Comparison of ENCODE assay signal across 9 mouse cellular contexts in genomic region chr7:123108058-123109055, GRCm38 (mm10). TPM values are rescaled to one million over a fixed set of nuclear protein-coding genes. Genes with fewer than 3 reads are reported as not detected.
DNase-seq lines count a peak whose midpoint lies in the region; ATAC-seq lines count a peak whose summit lies in the region.
"Had no signal": no experiment of that assay in that cellular context is flagged by ENCODE, and none has a peak within 500 bp of the region (broad histone marks: within the 10 kb centered on the region; RNA-seq: fewer than 3 reads in every experiment).

No protein-coding gene starts in this region.

- H3K4me1 ChIP-seq in forebrain, embryonic 16.5 days (replicated peaks; ENCODE audit: control insufficient read depth, insufficient read depth, low read length), result peaks cover 3% of the 10 kb centered on the region; the same call in 1 of the 2 replicates
- H3K4me1 ChIP-seq in forebrain, embryonic 13.5 days, result peaks cover 12% of the 10 kb centered on the region; the same call in 1 of the 2 replicates
- peaks cover 22% of the 10 kb centered on the region for H3K4me1 ChIP-seq in midbrain, embryonic 10.5 days
- H3K4me1 ChIP-seq in midbrain, embryonic 13.5 days (replicated peaks), result peaks cover 5% of the 10 kb centered on the region; the same call in 1 of the 2 replicates
- peaks cover 15% of the 10 kb centered on the region for H3K4me1 ChIP-seq in intestine, embryonic 15.5 days (replicated peaks)

- no peak for DNase-seq in midbrain, embryonic 10.5 days (ENCODE audit: low spot score)
- peak; percentile 28 for DNase-seq in right cerebral cortex, postnatal 25 days
- DNase-seq in cerebellum, postnatal 10 days, result no peak
- no peak for DNase-seq in testis, postnatal 10 days (ENCODE audit: low spot score)

- no peaks in the 10 kb centered on the region for H3K36me3 ChIP-seq in forebrain, embryonic 16.5 days (ENCODE audit: control insufficient read depth, insufficient read depth)
- no peaks in the 10 kb centered on the region for H3K36me3 ChIP-seq in forebrain, embryonic 13.5 days (ENCODE audit: poor library complexity, severe bottlenecking)
- no peaks in the 10 kb centered on the region for H3K36me3 ChIP-seq in midbrain, embryonic 10.5 days
- H3K36me3 ChIP-seq in midbrain, embryonic 13.5 days, result no peaks in the 10 kb centered on the region
- no peaks in the 10 kb centered on the region for H3K36me3 ChIP-seq in intestine, embryonic 15.5 days

- ATAC-seq in forebrain, embryonic 16.5 days, result peak; percentile 58; the same call in 1 of the 2 replicates
- no peak for ATAC-seq in forebrain, embryonic 13.5 days
- ATAC-seq in midbrain, embryonic 13.5 days, result no peak
- peak; percentile 94 for ATAC-seq in intestine, embryonic 15.5 days
- ATAC-seq: Patski had no signal

- H3K9me3 ChIP-seq in forebrain, embryonic 16.5 days (ENCODE audit: control insufficient read depth, low read length), result no peaks in the 10 kb centered on the region
- H3K9me3 ChIP-seq in forebrain, embryonic 13.5 days (replicated peaks), result no peaks in the 10 kb centered on the region
- H3K9me3 ChIP-seq in midbrain, embryonic 10.5 days (replicated peaks), result no peaks in the 10 kb centered on the region
- no peaks in the 10 kb centered on the region for H3K9me3 ChIP-seq in midbrain, embryonic 13.5 days
- no peaks in the 10 kb centered on the region for H3K9me3 ChIP-seq in intestine, embryonic 15.5 days

- no peak overlapping the region for H3K9ac ChIP-seq in forebrain, embryonic 16.5 days (replicated peaks; ENCODE audit: low read depth, low read length)
- no peak overlapping the region for H3K9ac ChIP-seq in forebrain, embryonic 13.5 days
- no peak overlapping the region for H3K9ac ChIP-seq in midbrain, embryonic 13.5 days (replicated peaks)
- no peak overlapping the region for H3K9ac ChIP-seq in intestine, embryonic 15.5 days

- H3K4me3 ChIP-seq in forebrain, embryonic 16.5 days (replicated peaks; ENCODE audit: low read length), result no peak overlapping the region
- H3K4me3 ChIP-seq in forebrain, embryonic 13.5 days, result no peak overlapping the region
- H3K4me3 ChIP-seq in midbrain, embryonic 10.5 days, result no peak overlapping the region
- H3K4me3 ChIP-seq in midbrain, embryonic 13.5 days (replicated peaks), result no peak overlapping the region
- no peak overlapping the region for H3K4me3 ChIP-seq in intestine, embryonic 15.5 days (replicated peaks)

- H3K27ac ChIP-seq in forebrain, embryonic 16.5 days (ENCODE audit: low read length), result no peak overlapping the region
- H3K27ac ChIP-seq in forebrain, embryonic 13.5 days, result no peak overlapping the region
- peak overlapping the region; percentile 23; the same call in 1 of the 2 replicates for H3K27ac ChIP-seq in midbrain, embryonic 10.5 days (replicated peaks)
- H3K27ac ChIP-seq in midbrain, embryonic 13.5 days, result no peak overlapping the region
- H3K27ac ChIP-seq in intestine, embryonic 15.5 days, result peak overlapping the region; percentile 52; the same call in 1 of the 2 replicates

- 46% methylated on average over 13 of the region's 13 CpGs for WGBS in forebrain, embryonic 16.5 days
- 56% methylated on average over 13 of the region's 13 CpGs for WGBS in forebrain, embryonic 13.5 days
- 77% methylated on average over 13 of the region's 13 CpGs for WGBS in midbrain, embryonic 10.5 days
- WGBS in midbrain, embryonic 13.5 days, result 63% methylated on average over 13 of the region's 13 CpGs
- 50% methylated on average over 13 of the region's 13 CpGs for WGBS in intestine, embryonic 15.5 days

- no peaks in the 10 kb centered on the region for H3K27me3 ChIP-seq in forebrain, embryonic 16.5 days (replicated peaks; ENCODE audit: control insufficient read depth, insufficient read depth, low read length)
- no peaks in the 10 kb centered on the region for H3K27me3 ChIP-seq in forebrain, embryonic 13.5 days
- H3K27me3 ChIP-seq in midbrain, embryonic 10.5 days (ENCODE audit: low read depth, poor library complexity, severe bottlenecking), result no peaks in the 10 kb centered on the region
- H3K27me3 ChIP-seq in midbrain, embryonic 13.5 days, result no peaks in the 10 kb centered on the region
- no peaks in the 10 kb centered on the region for H3K27me3 ChIP-seq in intestine, embryonic 15.5 days (replicated peaks)
- H3K27me3 ChIP-seq: Patski had no signal

- no peak overlapping the region for H3K4me2 ChIP-seq in forebrain, embryonic 16.5 days (ENCODE audit: low read length)
- no peak overlapping the region for H3K4me2 ChIP-seq in forebrain, embryonic 13.5 days
- H3K4me2 ChIP-seq in midbrain, embryonic 13.5 days (replicated peaks), result no peak overlapping the region
- no peak overlapping the region for H3K4me2 ChIP-seq in intestine, embryonic 15.5 days (replicated peaks)

RNA-seq across cellular contexts. Expression of gene Tnrc6a, which starts 15.3 kb away (rescaled TPM):
- 35.8 and 37.3 TPM in 2 replicates for polyA plus RNA-seq in forebrain, embryonic 16.5 days (2015; fragmentation: Nextera tagmentation; extraction: Ambion mirVana)
- 49.9 and 62.0 TPM in 2 replicates for polyA plus RNA-seq in forebrain, embryonic 13.5 days (2015; fragmentation: Nextera tagmentation; extraction: Ambion mirVana)
- 57.2 and 58.2 TPM in 2 replicates for polyA plus RNA-seq in midbrain, embryonic 10.5 days (2016; fragmentation: Nextera tagmentation; extraction: Ambion mirVana)
- polyA plus RNA-seq in midbrain, embryonic 13.5 days (2015; fragmentation: Nextera tagmentation; extraction: Ambion mirVana), result 57.0 and 62.1 TPM in 2 replicates
- polyA plus RNA-seq in intestine, embryonic 15.5 days (2015; fragmentation: Nextera tagmentation; extraction: Ambion mirVana), result 27.2 and 38.3 TPM in 2 replicates

Comparison
In these comparisons a context has a peak if more than half of its experiments do, and no peak if none do; other contexts are left out.
1. ATAC-seq: peak in forebrain, embryonic 16.5 days (single experiment) and intestine, embryonic 15.5 days (single experiment); none in forebrain, embryonic 13.5 days (single experiment) and midbrain, embryonic 13.5 days (single experiment).
2. H3K27ac ChIP-seq: peak in midbrain, embryonic 10.5 days (single experiment) and intestine, embryonic 15.5 days (single experiment); none in forebrain, embryonic 16.5 days (single experiment), forebrain, embryonic 13.5 days (single experiment) and midbrain, embryonic 13.5 days (single experiment).